Mouse (Mus musculus): ENCODE data around the gene Mllt6. TPM values are rescaled to one million over a fixed set of nuclear protein-coding genes. Genes with fewer than 3 reads are reported as not detected.

The Mllt6 gene
- polyA plus RNA-seq, 1 experiment from 2014 or later: 5.2 TPM

- 53% methylated on average over 15 of the region's 15 CpGs for WGBS
- no peak for ATAC-seq (ENCODE audit: insufficient read depth)
- Histone ChIP-seq H3K4me2 (peak overlapping the region; percentile 33; the same call in 1 of the 2 replicates), H3K27ac (ENCODE audit: low read depth) (peak overlapping the region; percentile 55; the same call in 1 of the 2 replicates), H3K9me3 (ENCODE audit: low read depth, low read length) (no peaks in the 10 kb centered on the region), H3K4me1 (ENCODE audit: insufficient read depth) (peaks cover 18% of the 10 kb centered on the region), H3K9ac (no peak overlapping the region), H3K36me3 (ENCODE audit: insufficient read depth) (peaks cover 81% of the 10 kb centered on the region), H3K4me3 (ENCODE audit: low read depth, low read length) (no peak overlapping the region), H3K27me3 (ENCODE audit: insufficient read depth, low read length) (no peaks in the 10 kb centered on the region)
- DNase-seq: no peak
- TF ChIP-seq CTCF (IDR thresholded peaks at IDR 0.05; ENCODE audit: low read depth): no peak
Observed at GRCm38 (mm10) chr11:97669268-97669667, 6.1 kb downstream of the Mllt6 start.

- peak overlapping the region; percentile 67; the same call in 1 of the 2 replicates for H3K27ac ChIP-seq (ENCODE audit: low read depth)
- H3K4me2 ChIP-seq: peak overlapping the region; percentile 33; the same call in 1 of the 2 replicates
- 6% methylated on average over 6 of the region's 6 CpGs for WGBS
- peaks cover 86% of the 10 kb centered on the region for H3K36me3 ChIP-seq (ENCODE audit: insufficient read depth)
- no peak overlapping the region for H3K9ac ChIP-seq
- H3K9me3 ChIP-seq (ENCODE audit: low read depth, low read length): no peaks in the 10 kb centered on the region
- no peak for TF ChIP-seq CTCF (IDR thresholded peaks at IDR 0.05; ENCODE audit: low read depth)
- no peak overlapping the region for H3K4me3 ChIP-seq (ENCODE audit: low read depth, low read length)
- ATAC-seq (ENCODE audit: insufficient read depth): peak; percentile 62; the same call in 1 of the 2 replicates
- peaks cover 16% of the 10 kb centered on the region for H3K4me1 ChIP-seq (ENCODE audit: insufficient read depth)
- DNase-seq: peak; percentile 88
- H3K27me3 ChIP-seq (ENCODE audit: insufficient read depth, low read length): no peaks in the 10 kb centered on the region
Observed at GRCm38 (mm10) chr11:97669829-97670228, 6.6 kb downstream of the Mllt6 start.

- DNase-seq: no peak
- peak overlapping the region; percentile 67; the same call in 1 of the 2 replicates for H3K27ac ChIP-seq (ENCODE audit: low read depth)
Observed at GRCm38 (mm10) chr11:97670234-97671176, 7.3 kb downstream of the Mllt6 start.

GRCm38 (mm10) chr11:97671177-97671527 is 7.9 kb downstream of the Mllt6 start:
- H3K9me3 ChIP-seq (ENCODE audit: low read depth, low read length): no peaks in the 10 kb centered on the region
- no peak overlapping the region for H3K27ac ChIP-seq (ENCODE audit: low read depth)
- H3K4me3 ChIP-seq (ENCODE audit: low read depth, low read length): no peak overlapping the region
- H3K36me3 ChIP-seq (ENCODE audit: insufficient read depth): peaks cover 95% of the 10 kb centered on the region
- H3K4me1 ChIP-seq (ENCODE audit: insufficient read depth): peaks cover 13% of the 10 kb centered on the region
- ATAC-seq (ENCODE audit: insufficient read depth) (no peak), DNase-seq (no peak)
- no peaks in the 10 kb centered on the region for H3K27me3 ChIP-seq (ENCODE audit: insufficient read depth, low read length)
- no peak for TF ChIP-seq CTCF (IDR thresholded peaks at IDR 0.05; ENCODE audit: low read depth)
- H3K9ac ChIP-seq: no peak overlapping the region
- no peak overlapping the region for H3K4me2 ChIP-seq
- WGBS: 65% methylated on average over 2 of the region's 2 CpGs

More at GRCm38 (mm10) chr11:97670234-97671176, 7.3 kb downstream of the Mllt6 start:
- no peak overlapping the region for H3K4me3 ChIP-seq (ENCODE audit: low read depth, low read length)
- H3K9ac ChIP-seq: no peak overlapping the region
- H3K36me3 ChIP-seq (ENCODE audit: insufficient read depth): peaks cover 93% of the 10 kb centered on the region
- WGBS: 38% methylated on average over 13 of the region's 13 CpGs
- 0 out of 2 replicates have a peak overlapping the region, but pooled peaks have one; percentile 33 for H3K4me2 ChIP-seq
- ATAC-seq (ENCODE audit: insufficient read depth): no peak
- peak; percentile 25; the same call in 1 of the 2 replicates for TF ChIP-seq CTCF (IDR thresholded peaks at IDR 0.05; ENCODE audit: low read depth)
- H3K4me1 ChIP-seq (ENCODE audit: insufficient read depth): peaks cover 13% of the 10 kb centered on the region
- no peaks in the 10 kb centered on the region for H3K27me3 ChIP-seq (ENCODE audit: insufficient read depth, low read length)
- no peaks in the 10 kb centered on the region for H3K9me3 ChIP-seq (ENCODE audit: low read depth, low read length)

DNA sequence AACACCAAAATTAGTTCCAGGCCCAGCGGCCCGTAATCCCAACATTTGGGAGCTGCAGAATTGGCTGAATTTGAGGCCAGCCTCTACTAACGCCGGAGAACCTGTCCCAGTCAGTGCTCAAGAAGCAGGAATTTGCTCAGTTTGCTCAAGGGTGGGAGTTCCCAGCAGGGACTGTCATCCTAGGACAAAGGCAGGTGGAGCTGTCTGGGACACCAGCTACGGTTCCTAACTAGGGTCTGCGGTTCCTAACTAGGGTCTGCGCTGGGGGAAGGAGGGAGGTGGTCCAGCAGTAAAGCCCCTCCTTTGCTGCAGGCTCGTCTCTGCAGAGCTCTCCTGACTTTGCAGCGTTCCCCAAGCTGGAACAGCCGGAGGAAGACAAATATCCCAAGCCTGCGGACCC is 9.9 kb downstream of the Mllt6 start:
- 74% methylated on average over 11 of the region's 11 CpGs for WGBS
- Histone ChIP-seq H3K4me1 (ENCODE audit: insufficient read depth) (peaks cover 13% of the 10 kb centered on the region), H3K9me3 (ENCODE audit: low read depth, low read length) (no peaks in the 10 kb centered on the region), H3K27ac (ENCODE audit: low read depth) (no peak overlapping the region), H3K27me3 (ENCODE audit: insufficient read depth, low read length) (no peaks in the 10 kb centered on the region), H3K4me3 (ENCODE audit: low read depth, low read length) (no peak overlapping the region), H3K4me2 (no peak overlapping the region), H3K36me3 (ENCODE audit: insufficient read depth) (peaks cover 97% of the 10 kb centered on the region), H3K9ac (no peak overlapping the region)
- DNase-seq: no peak
- no peak for ATAC-seq (ENCODE audit: insufficient read depth)
- TF ChIP-seq CTCF (IDR thresholded peaks at IDR 0.05; ENCODE audit: low read depth): no peak

DNA sequence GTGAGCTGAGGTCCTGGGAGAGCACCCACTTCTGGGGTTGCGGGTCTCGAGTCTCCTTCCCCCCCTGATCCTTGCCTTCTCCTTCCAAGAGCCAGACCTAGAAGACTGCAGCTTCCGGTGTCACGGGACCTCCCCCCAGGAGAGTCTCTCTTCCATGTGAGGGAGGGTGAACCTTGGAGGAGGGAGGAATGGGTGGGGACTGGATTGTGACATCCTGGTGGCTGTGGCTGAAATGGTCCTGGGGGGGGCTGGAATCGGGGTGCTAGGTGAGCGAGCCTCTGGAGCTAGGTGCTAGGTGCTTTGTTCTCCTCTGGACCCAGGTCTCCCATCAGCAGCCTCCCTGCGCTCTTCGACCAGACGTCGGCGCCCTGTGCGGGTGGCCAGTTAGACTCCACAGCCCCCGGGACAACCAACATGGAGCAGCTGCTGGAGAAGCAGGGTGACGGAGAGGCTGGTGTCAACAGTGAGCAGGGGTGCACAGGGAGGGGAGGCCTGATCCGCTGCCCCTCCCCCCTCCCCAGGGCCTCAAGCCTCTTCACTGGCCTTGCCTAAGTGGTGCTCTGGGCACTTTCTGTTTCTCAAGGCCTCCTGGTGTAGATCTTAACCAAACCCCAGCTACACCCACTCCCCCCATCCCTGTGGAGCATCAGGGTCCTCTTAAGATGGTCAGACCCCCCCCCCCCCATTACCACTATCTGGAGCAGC is 13.0 kb downstream of the Mllt6 start:
- 0 out of 2 replicates have a peak, but pooled peaks cover 3% of the 10 kb centered on the region for H3K4me1 ChIP-seq (ENCODE audit: insufficient read depth)
- H3K9ac ChIP-seq: no peak overlapping the region; the same call in 1 of the 2 replicates
- no peaks in the 10 kb centered on the region for H3K9me3 ChIP-seq (ENCODE audit: low read depth, low read length)
- DNase-seq: no peak
- TF ChIP-seq CTCF (IDR thresholded peaks at IDR 0.05; ENCODE audit: low read depth): no peak
- H3K4me2 ChIP-seq: no peak overlapping the region
- peaks cover 98% of the 10 kb centered on the region for H3K36me3 ChIP-seq (ENCODE audit: insufficient read depth)
- peak overlapping the region; percentile 27; the same call in 1 of the 2 replicates for H3K27ac ChIP-seq (ENCODE audit: low read depth)
- no peak overlapping the region for H3K4me3 ChIP-seq (ENCODE audit: low read depth, low read length)
- no peaks in the 10 kb centered on the region for H3K27me3 ChIP-seq (ENCODE audit: insufficient read depth, low read length)
- 68% methylated on average over 15 of the region's 15 CpGs for WGBS
- ATAC-seq (ENCODE audit: insufficient read depth): peak; percentile 18; the same call in 1 of the 2 replicates
